Comparison of ENCODE assay signal across 19 mouse cellular contexts in genomic region chr9:14917661-14918060, GRCm38 (mm10). TPM values are rescaled to one million over a fixed set of nuclear protein-coding genes. Genes with fewer than 3 reads are reported as not detected.
"Had no signal": no experiment of that assay in that cellular context is flagged by ENCODE, and none has a peak within 500 bp of the region (broad histone marks: within the 10 kb centered on the region; RNA-seq: fewer than 3 reads in every experiment).

No protein-coding gene starts in this region.

- H3K9me3 ChIP-seq: limb, embryonic 13.5 days had no signal

- H3K36me3 ChIP-seq: limb, embryonic 13.5 days had no signal

- H3K27me3 ChIP-seq: limb, embryonic 13.5 days had no signal

- DNase-seq: kidney, adult 8-10 months; kidney, postnatal 36 days; layer of hippocampus, adult 9-11 months; layer of hippocampus, postnatal 36 days; lung, adult 18-20 months; lung, postnatal 10 days; lung, postnatal 4 days; thymus, postnatal 4 days had no signal

- ATAC-seq: intestine, embryonic 16.5 days had no signal

- H3K4me3 ChIP-seq: limb, embryonic 13.5 days had no signal

- H3K27ac ChIP-seq: limb, embryonic 13.5 days; liver, embryonic 14.5 days had no signal

- H3K4me2 ChIP-seq: limb, embryonic 13.5 days; midbrain, embryonic 11.5 days had no signal

- H3K4me1 ChIP-seq: limb, embryonic 13.5 days had no signal

- H3K9ac ChIP-seq: limb, embryonic 13.5 days; liver, embryonic 14.5 days had no signal

RNA-seq across cellular contexts. Expression of gene Izumo1r, which starts 13.9 kb away (rescaled TPM):
- total RNA-seq: layer of hippocampus, adult 18-20 months; layer of hippocampus, postnatal 36 days; left cerebral cortex, adult 8-10 months; left cerebral cortex, postnatal 25 days; liver, adult 2 months; midbrain, postnatal 0 days had no signal
- polyA plus RNA-seq: intestine, embryonic 16.5 days; liver, embryonic 14.5 days; midbrain, embryonic 11.5 days; midbrain, postnatal 0 days; testis, adult 2 months had no signal

RNA-seq across cellular contexts. Expression of gene Gpr83, which starts 57.7 kb away (rescaled TPM):
- total RNA-seq: liver, adult 2 months; megakaryocyte, adult 5-6 weeks had no signal
- polyA plus RNA-seq: liver, adult 2 months; liver, embryonic 14.5 days had no signal
